Mouse (Mus musculus) embryonic facial prominence, embryonic 15.5 days (tissue): ENCODE data around the gene Ticam1. TPM values are rescaled to one million over a fixed set of nuclear protein-coding genes. Genes with fewer than 3 reads are reported as not detected.
A peak's percentile ranks its signal among the peaks of the same experiment; 100 is the strongest.

ENCODE experiments used
- ATAC-seq: fragments of 200-750 bp; cut with Nextera tagmentation; 2 replicates; pipeline ENCODE4 v1.8.0; 2017; ENCODE audit warnings: low read depth, moderate TSS enrichment; ENCODE audit not compliant: insufficient number of reproducible peaks, low FRiP score, low TSS enrichment
- H3K27ac ChIP-seq: fragments of 300-500 bp; sonication (generic); replicated peaks from 2 replicates; pipeline ENCODE4 v1.5.1; 2015; ENCODE audit warnings: mild to moderate bottlenecking, inconsistent platforms
- H3K27me3 ChIP-seq: fragments of 300-500 bp; sonication (generic); 2 replicates; pipeline ENCODE4 v1.6.1; 2015; ENCODE audit warnings: inconsistent platforms
- H3K36me3 ChIP-seq: fragments of 300-500 bp; sonication (generic); 2 replicates; pipeline ENCODE4 v1.6.1; 2015; ENCODE audit warnings: mild to moderate bottlenecking, inconsistent platforms
- H3K4me1 ChIP-seq: fragments of 300-500 bp; sonication (generic); 2 replicates; pipeline ENCODE4 v1.6.1; 2015; ENCODE audit warnings: inconsistent platforms
- H3K4me2 ChIP-seq: fragments of 300-500 bp; sonication (generic); replicated peaks from 2 replicates; pipeline ENCODE4 v1.6.1; 2015; ENCODE audit warnings: mild to moderate bottlenecking, inconsistent platforms
- H3K4me3 ChIP-seq: fragments of 300-500 bp; sonication (generic); replicated peaks from 2 replicates; pipeline ENCODE4 v1.5.1; 2015; ENCODE audit warnings: mild to moderate bottlenecking, inconsistent platforms
- H3K9ac ChIP-seq: fragments of 300-500 bp; sonication (generic); 2 replicates; pipeline ENCODE4 v1.6.1; 2015; ENCODE audit warnings: inconsistent platforms
- H3K9me3 ChIP-seq: fragments of 300-500 bp; sonication (generic); replicated peaks from 2 replicates; pipeline ENCODE4 v1.6.1; 2016; ENCODE audit warnings: inconsistent platforms
- WGBS: fragments of 180-500 bp; shearing (Covaris S2); methylation state at CpG from one replicate; pipeline ENCODE4 v1.1.7; 2015; 5-methylcytosine and 5-hydroxymethylcytosine counted together
- polyA plus RNA-seq: library from polyadenylated mRNA; unstranded; fragments of >200 nt; fragmentation: Nextera tagmentation; extraction: Ambion mirVana; gene quantifications from 2 replicates; pipeline ENCODE4 v1.2.1, GENCODE M21; 2015

Ticam1 gene
- polyA plus RNA-seq, 1 experiment from 2014 or later, result 7.4 TPM

- WGBS, result 22% methylated on average over 5 of the region's 5 CpGs
- peak overlapping the region; percentile 53 for H3K4me3 ChIP-seq
Measured at GRCm38 (mm10) chr17:56275842-56276480, 625 bp downstream of the Ticam1 start.

GRCm38 (mm10) chr17:56273986-56274385, 2.6 kb downstream of the Ticam1 start:
- Histone ChIP-seq H3K27ac (no peak overlapping the region), H3K4me3 (no peak overlapping the region), H3K4me1 (peaks cover 39% of the 10 kb centered on the region), H3K27me3 (no peaks in the 10 kb centered on the region), H3K36me3 (peaks cover 33% of the 10 kb centered on the region), H3K4me2 (no peak overlapping the region), H3K9me3 (no peaks in the 10 kb centered on the region), H3K9ac (no peak overlapping the region)
- ATAC-seq, result no peak
- 86% methylated on average over 5 of the region's 5 CpGs for WGBS

More at GRCm38 (mm10) chr17:56275842-56276480, 625 bp downstream of the Ticam1 start:
- Histone ChIP-seq H3K4me2 (peak overlapping the region; percentile 56), H3K27ac (peak overlapping the region; percentile 86), H3K27me3 (no peaks in the 10 kb centered on the region), H3K9me3 (no peaks in the 10 kb centered on the region), H3K4me1 (peaks cover 43% of the 10 kb centered on the region), H3K36me3 (peaks cover 37% of the 10 kb centered on the region), H3K9ac (peak overlapping the region; percentile 50)
- ATAC-seq, result no peak

GRCm38 (mm10) chr17:56273482-56273881, 3.1 kb downstream of the Ticam1 start:
- no peak overlapping the region for H3K27ac ChIP-seq
- no peaks in the 10 kb centered on the region for H3K9me3 ChIP-seq
- ATAC-seq, result no peak
- H3K4me2 ChIP-seq, result no peak overlapping the region
- no peak overlapping the region for H3K4me3 ChIP-seq
- peaks cover 42% of the 10 kb centered on the region for H3K4me1 ChIP-seq
- no peaks in the 10 kb centered on the region for H3K27me3 ChIP-seq
- H3K36me3 ChIP-seq, result peaks cover 29% of the 10 kb centered on the region
- no peak overlapping the region for H3K9ac ChIP-seq
- WGBS, result 80% methylated on average over 7 of the region's 7 CpGs

- Histone ChIP-seq H3K36me3 (peaks cover 27% of the 10 kb centered on the region), H3K4me2 (no peak overlapping the region), H3K9ac (no peak overlapping the region), H3K27ac (no peak overlapping the region), H3K4me1 (peaks cover 38% of the 10 kb centered on the region), H3K9me3 (no peaks in the 10 kb centered on the region), H3K4me3 (no peak overlapping the region), H3K27me3 (no peaks in the 10 kb centered on the region)
- WGBS, result 72% methylated on average over 3 of the region's 3 CpGs
- ATAC-seq, result no peak
Measured at GRCm38 (mm10) chr17:56272644-56273043, 3.9 kb downstream of the Ticam1 start.

GRCm38 (mm10) chr17:56271609-56272253, 4.9 kb downstream of the Ticam1 start:
- Histone ChIP-seq H3K4me2 (no peak overlapping the region), H3K27ac (no peak overlapping the region), H3K36me3 (peaks cover 27% of the 10 kb centered on the region), H3K9ac (no peak overlapping the region), H3K4me3 (no peak overlapping the region), H3K4me1 (peaks cover 30% of the 10 kb centered on the region), H3K9me3 (no peaks in the 10 kb centered on the region), H3K27me3 (no peaks in the 10 kb centered on the region)
- 73% methylated on average over 12 of the region's 12 CpGs for WGBS
- ATAC-seq, result no peak

- 0 out of 2 replicates have a peak, but pooled peaks have one; percentile 0 for ATAC-seq
- H3K9ac ChIP-seq, result no peak overlapping the region
- 73% methylated on average over 3 of the region's 3 CpGs for WGBS
- peaks cover 29% of the 10 kb centered on the region for H3K36me3 ChIP-seq
- H3K27ac ChIP-seq, result peak overlapping the region; percentile 90; the same call in 1 of the 2 replicates
- H3K4me1 ChIP-seq, result peaks cover 31% of the 10 kb centered on the region; the same call in 1 of the 2 replicates
- H3K9me3 ChIP-seq, result no peaks in the 10 kb centered on the region
- H3K4me3 ChIP-seq, result peak overlapping the region; percentile 43
- peak overlapping the region; percentile 66 for H3K4me2 ChIP-seq
- H3K27me3 ChIP-seq, result no peaks in the 10 kb centered on the region
Measured at GRCm38 (mm10) chr17:56269741-56270140, 6.8 kb downstream of the Ticam1 start.

GRCm38 (mm10) chr17:56269153-56269630, 7.4 kb downstream of the Ticam1 start:
- peak; percentile 82 for ATAC-seq
- Histone ChIP-seq H3K27ac (peak overlapping the region; percentile 90), H3K9ac (no peak overlapping the region; the same call in 1 of the 2 replicates), H3K4me3 (peak overlapping the region; percentile 43), H3K36me3 (peaks cover 29% of the 10 kb centered on the region), H3K4me2 (peak overlapping the region; percentile 66), H3K4me1 (peaks cover 28% of the 10 kb centered on the region; the same call in 1 of the 2 replicates), H3K27me3 (no peaks in the 10 kb centered on the region), H3K9me3 (no peaks in the 10 kb centered on the region)
- 16% methylated on average over 12 of the region's 12 CpGs for WGBS

- Histone ChIP-seq H3K9me3 (no peaks in the 10 kb centered on the region), H3K4me1 (peaks cover 28% of the 10 kb centered on the region), H3K4me2 (no peak overlapping the region), H3K27me3 (no peaks in the 10 kb centered on the region), H3K9ac (no peak overlapping the region), H3K36me3 (peaks cover 32% of the 10 kb centered on the region), H3K4me3 (no peak overlapping the region), H3K27ac (peak overlapping the region; percentile 13; the same call in 1 of the 2 replicates)
- no peak for ATAC-seq
- 54% methylated on average over 3 of the region's 3 CpGs for WGBS
Measured at GRCm38 (mm10) chr17:56266271-56266670, 10.3 kb downstream of the Ticam1 start.

GRCm38 (mm10) chr17:56265869-56266268, 10.7 kb downstream of the Ticam1 start:
- Histone ChIP-seq H3K4me2 (no peak overlapping the region), H3K9ac (no peak overlapping the region), H3K36me3 (peaks cover 32% of the 10 kb centered on the region), H3K27me3 (no peaks in the 10 kb centered on the region), H3K9me3 (no peaks in the 10 kb centered on the region), H3K4me3 (no peak overlapping the region), H3K27ac (peak overlapping the region; percentile 13; the same call in 1 of the 2 replicates), H3K4me1 (peaks cover 32% of the 10 kb centered on the region)
- 86% methylated on average over 3 of the region's 3 CpGs for WGBS
- ATAC-seq, result no peak

GRCm38 (mm10) chr17:56265011-56265410, 11.6 kb downstream of the Ticam1 start:
- H3K9me3 ChIP-seq, result no peaks in the 10 kb centered on the region
- peaks cover 41% of the 10 kb centered on the region for H3K4me1 ChIP-seq
- H3K27ac ChIP-seq, result no peak overlapping the region
- no peak overlapping the region for H3K4me3 ChIP-seq
- no peak overlapping the region for H3K4me2 ChIP-seq
- peaks cover 32% of the 10 kb centered on the region for H3K36me3 ChIP-seq
- no peak overlapping the region for H3K9ac ChIP-seq
- no peak for ATAC-seq
- WGBS, result 88% methylated on average over 4 of the region's 4 CpGs
- no peaks in the 10 kb centered on the region for H3K27me3 ChIP-seq

- Histone ChIP-seq H3K36me3 (peaks cover 42% of the 10 kb centered on the region), H3K4me3 (no peak overlapping the region), H3K4me2 (no peak overlapping the region), H3K4me1 (peaks cover 45% of the 10 kb centered on the region), H3K9me3 (no peaks in the 10 kb centered on the region), H3K9ac (no peak overlapping the region), H3K27me3 (no peaks in the 10 kb centered on the region), H3K27ac (no peak overlapping the region)
- ATAC-seq, result peak; percentile 45; the same call in 1 of the 2 replicates
- 24% methylated on average over 8 of the region's 8 CpGs for WGBS
Measured at GRCm38 (mm10) chr17:56264020-56264419, 12.6 kb downstream of the Ticam1 start.
